Mouse (Mus musculus) cerebellum, adult 11 months (tissue): ENCODE results near the gene Dzip1.

Experiments
- DNase-seq: peaks from one replicate; pipeline ENCODE4 v3.0.0; 2022

Gene Dzip1

DNA sequence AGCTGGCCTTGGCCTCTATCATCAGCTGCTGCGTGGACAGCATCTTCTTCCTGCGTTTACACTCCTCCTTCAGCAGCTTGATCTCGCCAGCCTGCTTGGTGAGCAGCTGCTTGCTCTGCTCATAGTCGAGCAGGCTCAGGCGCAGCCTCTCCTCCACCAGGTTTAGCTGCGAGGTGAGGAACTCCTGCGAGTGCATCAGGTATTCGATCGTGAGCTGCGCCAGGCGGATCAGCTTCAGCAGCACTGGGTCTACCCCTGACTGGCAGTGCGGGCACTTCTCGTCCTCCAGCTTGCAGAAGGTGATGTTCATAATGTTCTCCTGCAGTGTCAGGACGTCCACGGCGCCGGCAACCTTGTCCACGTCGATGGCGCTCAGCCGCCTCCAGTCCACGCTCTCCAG lies 3.0 kb downstream of the Dzip1 start:
- no peak for DNase-seq

DNA sequence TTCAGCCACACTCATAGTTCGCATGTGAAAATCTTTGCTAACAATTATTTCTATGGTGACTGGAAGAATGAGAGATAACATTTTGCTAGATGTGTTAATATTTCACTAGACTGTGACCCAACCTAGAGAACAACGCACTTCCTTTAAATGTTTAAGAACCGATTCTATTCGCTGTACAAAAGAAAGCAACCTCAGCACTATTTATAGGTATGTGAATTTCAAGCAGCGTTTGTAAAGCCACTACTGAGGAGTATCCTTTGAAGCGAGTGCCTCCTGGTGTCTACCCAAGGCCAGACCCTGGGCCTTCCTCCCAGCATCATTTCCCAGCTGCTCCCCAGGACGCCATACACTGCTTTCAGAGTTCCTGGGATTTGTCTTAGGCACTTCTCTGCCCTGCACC lies 4.6 kb downstream of the Dzip1 start:
- DNase-seq: no peak

DNA sequence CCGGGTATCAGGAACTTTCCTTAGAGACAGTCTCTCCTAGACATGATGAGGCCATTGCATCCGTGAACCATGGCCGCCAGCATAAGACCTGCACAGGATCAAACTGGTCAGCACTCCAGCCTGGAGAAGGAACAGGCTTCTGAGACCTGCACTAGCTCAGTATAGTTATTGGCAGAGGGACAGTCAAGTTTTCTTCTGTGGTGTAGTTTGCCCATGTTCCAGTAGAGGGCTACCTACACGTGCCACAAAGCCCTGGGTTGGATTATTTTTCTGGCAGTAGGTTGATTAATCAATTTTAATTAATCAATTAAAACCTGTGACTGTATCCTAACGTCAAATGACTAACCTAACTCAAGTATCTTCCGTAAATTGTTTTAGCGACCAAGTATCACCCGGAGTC lies 6.2 kb downstream of the Dzip1 start:
- DNase-seq: no peak

DNA sequence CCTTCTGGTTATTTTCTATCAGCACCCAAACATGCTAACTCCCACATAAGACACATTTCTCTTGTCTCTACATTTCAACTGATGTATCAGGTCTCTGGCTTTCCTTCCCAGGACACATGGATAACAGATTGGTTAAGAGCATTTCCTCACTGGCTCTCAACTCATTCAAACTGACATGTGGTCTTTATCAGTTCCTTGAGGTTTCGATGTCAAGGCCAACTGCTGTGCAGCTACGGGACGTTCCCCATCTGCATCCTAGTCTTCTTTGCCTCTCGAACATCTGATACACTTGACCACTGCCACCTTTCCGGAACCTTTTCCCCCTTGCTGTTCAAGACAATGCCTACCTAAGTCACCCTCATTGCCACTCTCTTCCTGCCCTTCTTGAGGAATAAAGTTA lies 11.6 kb downstream of the Dzip1 start:
- DNase-seq: no peak

DNA sequence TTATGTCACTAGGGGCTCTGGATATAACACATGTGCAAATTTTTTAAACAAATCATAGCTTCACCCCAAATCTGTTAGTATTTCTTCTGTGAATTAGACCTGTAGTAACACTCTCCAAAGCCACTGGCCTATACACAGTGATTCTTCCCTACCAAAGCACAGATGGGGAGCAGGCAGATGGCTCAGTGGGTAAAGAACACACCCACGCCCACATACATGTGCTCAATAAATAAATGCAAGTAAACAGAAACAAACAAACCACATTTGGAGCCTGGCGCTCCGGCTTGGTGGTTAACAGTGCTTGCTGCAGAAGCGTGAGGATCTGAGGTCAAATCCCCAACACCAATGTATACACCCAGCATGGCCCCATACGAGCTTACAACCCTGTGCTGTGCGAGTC lies 13.7 kb downstream of the Dzip1 start:
- no peak for DNase-seq

DNA sequence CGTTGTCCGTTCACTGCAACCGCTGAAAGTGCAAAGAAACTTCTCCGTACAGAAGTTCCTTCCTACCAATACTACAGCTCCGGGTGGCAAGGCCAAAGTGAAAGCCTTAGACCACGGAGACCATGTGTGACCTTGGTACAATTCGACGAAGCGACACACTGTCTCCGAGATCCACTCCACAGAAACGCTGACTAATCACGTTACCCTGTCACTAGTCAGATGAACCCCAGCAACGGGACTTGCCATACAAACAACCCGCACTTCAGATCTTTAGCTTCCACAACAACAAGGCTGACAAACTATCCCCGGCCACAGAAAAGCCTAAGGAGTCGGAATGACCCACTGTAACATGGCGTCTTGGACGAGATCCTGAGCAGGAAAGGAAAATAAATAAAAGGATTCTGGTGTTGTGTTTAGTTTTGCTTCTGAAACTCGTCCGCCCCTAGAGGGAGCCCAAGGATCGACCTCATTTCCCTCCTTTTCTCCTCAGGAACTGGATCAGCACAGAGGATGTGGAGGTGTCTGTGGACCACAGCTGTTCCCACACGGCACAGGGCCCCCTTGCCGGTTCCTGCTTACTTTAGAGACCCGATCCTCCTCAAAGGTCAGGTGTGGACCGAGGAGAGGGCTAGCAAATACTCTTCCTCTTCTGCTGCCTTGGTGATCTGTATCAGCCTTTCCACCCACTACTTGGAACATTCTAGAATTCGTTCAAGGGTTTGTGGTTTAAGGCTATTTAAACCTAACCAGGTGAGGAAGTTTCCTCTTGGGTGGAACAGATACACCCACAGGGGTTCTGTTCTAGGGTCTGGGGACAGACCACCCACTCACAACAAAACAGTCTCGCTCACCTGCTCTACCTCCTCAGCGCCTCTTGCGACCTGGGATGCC lies 14.7 kb downstream of the Dzip1 start:
- peak; percentile 42 for DNase-seq

DNA sequence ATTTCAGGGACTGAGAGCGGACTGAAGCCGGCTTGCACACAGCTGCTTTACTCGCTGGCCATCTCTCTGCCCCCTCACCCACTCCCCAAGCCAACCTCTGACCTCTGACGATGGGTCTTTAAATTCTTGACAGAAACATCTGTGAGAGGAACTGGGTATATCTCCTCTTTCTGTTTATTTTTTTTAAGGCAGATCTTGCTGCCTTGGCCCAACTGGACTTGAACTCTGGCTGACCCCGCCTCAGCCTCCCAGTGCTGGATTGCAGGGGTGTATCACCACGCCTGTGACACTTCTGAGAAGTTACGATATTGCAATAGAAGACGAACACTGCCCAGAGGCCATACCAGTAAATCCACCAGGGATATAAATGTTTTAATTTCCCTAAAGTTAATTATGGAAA lies 15.4 kb downstream of the Dzip1 start:
- no peak for DNase-seq

DNA sequence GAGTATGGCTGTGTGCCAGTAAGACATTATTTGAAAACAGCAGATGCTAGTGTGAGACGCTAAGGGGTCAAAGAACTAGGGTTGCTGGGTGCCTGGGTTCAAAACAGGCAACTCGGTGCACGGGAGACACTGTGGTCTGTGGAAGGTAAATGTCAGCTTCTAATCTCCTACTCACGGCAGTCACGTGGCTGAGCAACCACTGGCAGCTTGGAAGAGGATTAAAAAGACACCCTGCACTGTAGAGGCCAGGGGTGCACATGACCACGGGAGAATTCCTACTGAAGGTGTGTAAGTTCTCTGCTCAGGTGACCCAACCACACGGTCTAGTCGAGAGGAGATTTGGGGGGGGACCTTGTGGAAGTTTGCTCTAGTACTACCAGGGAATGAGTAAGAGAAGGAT lies 17.7 kb downstream of the Dzip1 start:
- no peak for DNase-seq

DNA sequence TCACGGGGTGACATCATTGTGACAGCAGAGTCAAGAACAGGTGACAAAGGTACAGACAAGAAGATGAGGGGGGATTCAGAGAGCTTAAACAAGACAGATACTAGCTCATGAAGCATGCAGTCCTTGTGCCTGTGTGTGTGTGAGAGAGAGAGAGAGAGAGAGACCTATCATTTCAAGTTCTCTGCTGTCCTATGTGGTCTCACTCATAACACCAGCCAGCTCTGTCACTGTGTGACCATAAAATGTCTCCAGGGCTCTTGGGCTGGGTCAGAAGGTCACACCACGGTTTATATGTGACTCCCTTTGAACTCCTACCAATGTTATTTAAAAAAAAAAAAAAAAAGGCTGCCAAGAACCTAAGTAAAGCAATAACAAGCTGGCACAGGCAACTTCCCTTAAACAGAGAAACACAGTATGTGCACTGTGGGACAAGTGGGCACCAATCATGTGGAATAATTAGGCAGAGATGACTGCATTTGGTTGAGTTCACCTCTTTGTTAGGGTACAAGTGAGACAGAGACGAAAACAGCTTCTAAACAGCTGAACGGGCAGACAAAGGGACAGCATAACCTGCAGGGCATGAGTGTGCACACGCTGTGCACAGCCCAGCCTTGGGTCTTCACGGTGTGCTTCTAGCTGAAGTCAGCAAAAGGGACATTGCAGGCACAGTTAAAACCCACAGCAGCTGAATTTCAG lies 21.2 kb downstream of the Dzip1 start:
- DNase-seq: no peak

DNA sequence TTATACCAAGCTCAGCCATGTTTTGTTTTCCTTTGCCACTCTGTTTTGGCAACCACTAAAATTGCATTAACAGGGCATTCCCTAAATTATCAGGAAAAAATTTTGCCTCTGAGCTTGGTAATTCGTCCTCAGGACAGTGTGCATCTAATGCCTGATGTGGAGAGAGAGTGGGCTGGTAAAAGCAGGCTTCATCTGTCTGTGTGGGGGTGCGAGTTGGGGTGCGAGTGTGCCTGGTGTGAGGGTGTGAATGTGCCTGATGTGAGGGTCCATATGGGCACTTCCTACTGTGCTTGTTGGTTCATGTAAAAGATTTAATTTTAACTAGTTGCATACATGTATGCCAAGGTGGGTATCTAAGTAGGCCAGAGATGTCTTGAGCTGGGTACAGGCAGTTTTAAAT lies 21.9 kb downstream of the Dzip1 start:
- DNase-seq: no peak

DNA sequence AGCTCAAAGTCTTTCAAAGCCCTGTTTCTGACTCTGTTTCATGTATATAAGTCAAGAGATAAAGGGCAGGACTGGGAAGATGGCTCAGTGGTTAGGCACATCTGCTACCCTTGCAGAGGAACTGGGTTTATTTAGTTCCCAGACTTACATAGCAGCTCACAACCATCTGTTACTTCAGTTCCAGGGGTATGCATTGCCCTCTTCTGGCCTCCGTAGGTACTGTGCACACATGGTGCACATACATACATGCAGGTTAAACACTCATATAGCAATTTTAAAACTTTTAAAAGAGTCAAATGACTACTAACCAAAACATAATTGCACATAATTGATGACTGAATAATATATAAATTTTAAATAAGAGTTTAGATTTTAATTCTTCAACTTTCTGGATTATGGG lies 24.3 kb downstream of the Dzip1 start:
- no peak for DNase-seq

DNA sequence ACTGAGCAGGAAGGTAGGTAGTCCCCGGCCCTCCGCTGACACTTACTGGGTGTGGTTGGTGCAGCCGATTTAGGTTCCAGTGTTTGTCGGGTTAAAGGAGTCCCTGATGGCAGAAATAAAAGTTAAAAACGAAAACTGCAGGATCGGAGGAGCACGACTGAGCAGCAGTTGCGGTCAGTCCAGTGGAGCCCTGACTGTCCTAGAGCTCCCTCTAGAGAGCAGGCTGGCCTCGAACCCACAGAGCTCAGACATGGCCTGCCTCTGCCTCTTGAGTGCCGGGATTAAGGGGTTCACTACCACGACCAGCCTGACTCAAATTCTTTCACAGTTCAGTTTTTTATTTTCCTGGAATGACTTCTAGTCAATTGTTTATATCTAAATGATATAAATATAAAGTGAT lies 25.3 kb downstream of the Dzip1 start:
- DNase-seq: no peak

DNA sequence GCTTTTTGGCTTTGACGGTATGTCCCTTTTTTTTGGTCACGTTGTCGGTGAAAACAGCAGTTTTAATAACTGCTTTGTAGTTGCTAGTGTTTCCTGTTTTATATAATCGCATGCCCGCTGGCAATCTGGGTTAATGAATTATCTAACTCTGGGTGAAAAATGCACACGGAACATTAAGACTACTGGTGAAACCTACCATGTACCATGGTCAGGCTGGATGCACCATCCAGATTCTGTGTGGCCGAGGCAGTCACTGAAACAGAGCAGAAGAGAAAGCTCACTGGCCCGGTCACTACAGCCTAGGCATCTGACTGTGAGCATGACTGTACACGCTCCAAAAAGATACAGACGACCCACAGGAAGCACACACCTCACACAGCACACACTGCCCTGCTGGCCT lies 29.6 kb downstream of the Dzip1 start:
- DNase-seq: no peak

DNA sequence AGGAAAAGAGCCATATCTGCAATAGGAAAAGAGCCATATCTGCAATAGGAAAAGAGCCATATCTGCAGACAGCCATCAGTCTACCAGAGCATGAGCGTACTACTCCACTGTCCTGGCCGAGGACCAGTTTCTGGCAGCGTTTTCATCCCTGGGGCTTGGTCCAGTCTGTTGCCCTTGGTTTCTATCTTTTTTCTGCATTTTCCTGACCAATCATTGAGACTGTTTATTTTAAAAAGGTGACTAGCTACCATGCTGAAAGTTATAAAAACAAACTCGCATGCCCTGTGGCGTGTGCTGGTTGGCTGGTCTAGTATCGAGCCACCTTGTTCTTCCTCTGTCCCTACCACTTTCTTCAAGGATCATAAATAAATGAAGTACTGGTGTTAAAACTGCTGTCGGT lies 30.0 kb downstream of the Dzip1 start:
- DNase-seq: no peak

DNA sequence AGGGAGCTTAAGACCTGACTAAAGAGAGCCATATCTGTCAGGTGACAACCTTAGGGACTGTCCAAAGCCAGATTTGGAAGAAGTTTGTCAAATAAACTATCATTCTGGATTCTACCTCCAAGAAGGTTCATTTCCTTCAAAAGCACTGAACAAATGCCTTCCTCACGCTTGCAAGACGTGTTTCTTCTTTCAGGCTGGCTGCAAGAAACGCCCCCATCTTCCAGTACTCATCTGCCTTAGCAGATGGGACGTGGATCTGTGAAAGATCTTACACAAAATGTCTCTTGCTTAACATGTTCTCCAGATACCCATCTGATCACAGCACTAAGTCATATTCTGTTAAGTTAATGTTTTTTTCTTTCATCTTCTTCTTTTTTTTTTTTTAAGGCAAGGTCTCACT lies 35.2 kb downstream of the Dzip1 start:
- DNase-seq: no peak

DNA sequence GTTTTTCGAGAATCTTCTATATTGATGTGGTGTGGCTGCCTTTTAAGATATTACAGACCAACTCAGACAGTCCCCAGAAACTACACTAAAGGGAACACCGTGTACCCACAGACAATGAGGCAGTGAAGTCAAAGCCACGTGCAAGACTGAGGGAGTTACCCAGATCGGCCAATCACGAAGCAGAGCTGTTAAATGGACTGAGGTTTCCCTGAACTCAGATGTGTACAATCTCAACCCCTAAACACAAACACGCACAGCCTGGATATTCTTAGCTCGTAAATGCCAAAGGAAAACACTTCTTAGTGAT lies 41.1 kb downstream of the Dzip1 start:
- DNase-seq: no peak

DNA sequence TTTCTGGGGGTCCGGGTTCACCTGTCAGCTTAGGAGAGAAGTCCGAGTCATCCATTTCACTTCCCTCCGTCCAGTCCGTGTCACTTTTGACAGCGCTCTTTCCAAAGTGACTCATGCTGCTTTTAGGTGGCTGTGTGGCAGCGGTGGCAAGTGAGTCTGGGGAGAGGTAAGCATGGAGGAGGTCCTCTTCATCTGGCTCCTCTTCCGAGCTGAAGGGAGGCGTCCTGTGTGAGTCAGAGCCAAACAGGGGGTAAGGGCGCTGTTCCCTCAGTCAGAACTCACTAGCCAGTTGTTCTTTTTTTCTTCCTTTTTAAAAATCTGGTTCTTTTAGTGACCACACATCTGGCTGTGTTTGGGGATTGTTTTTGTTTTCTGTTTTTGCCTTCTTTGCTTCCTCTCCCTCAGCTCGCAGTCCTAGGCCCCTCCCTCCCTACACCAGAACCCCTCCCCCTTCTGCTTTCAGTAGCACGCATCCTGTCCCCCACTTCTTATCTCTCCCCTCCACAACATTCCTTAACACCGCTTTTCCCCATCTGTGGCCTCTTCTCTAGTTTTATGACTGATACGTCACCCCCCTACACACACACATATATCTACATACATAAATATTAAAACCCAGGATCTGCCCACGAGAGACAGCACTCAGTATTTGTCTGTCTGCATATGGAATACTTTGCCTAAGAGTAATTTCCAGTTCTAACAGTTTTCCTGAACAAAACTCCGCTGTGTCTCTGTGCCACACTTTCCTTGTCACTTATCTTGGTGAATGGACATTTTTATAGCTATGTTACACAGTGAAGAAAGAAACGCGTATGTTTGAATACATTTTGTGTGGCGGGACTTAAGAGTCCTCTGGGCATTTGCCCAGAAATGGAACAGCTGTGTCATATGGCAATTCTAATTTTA lies 41.7 kb downstream of the Dzip1 start:
- DNase-seq: no peak

DNA sequence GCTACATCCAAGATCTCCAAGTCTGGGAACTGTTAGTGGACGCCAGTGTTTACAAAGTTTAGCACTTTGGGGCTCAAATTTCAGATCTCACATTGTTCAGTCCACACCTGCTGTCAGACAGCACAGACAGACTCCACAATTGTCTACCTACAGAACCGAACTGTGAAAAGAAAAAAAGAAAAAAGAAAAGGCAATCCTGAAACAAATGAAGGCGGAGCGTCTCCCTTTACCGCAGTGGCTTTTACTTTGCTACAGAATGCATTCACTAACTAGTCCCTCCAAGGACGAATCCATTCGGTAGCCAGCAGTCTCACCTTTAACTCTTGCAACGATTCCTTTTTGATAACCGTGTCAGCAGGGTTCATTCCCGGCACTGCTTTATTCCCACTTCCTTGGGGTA lies 44.6 kb downstream of the Dzip1 start:
- no peak for DNase-seq

DNA sequence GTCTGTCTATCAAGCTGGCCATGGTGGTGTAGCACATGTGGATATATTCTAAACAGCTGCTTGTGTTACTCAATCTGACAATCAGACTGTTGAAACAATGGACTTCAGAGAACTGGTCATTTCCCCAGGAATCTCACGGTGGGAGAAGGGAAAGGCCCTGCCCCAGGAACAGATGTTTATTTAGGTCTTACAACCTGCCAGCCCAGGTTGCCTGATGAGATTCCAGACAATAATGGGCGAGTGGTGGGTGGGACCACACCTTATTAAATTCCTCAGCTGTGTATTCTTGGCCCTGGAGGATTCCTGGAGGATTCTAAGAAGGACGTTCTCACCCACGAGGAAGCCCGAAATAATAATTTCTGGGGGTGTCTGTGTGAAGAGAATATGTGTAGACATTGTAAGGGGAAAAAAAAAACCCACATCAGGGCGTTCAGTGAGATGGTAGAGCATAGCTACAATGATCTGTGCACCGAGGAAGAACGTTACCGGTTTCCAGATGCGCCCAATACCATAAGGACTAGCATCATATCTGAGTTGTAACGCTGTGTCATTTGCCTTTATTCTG lies 46.8 kb downstream of the Dzip1 start:
- DNase-seq: no peak

DNA sequence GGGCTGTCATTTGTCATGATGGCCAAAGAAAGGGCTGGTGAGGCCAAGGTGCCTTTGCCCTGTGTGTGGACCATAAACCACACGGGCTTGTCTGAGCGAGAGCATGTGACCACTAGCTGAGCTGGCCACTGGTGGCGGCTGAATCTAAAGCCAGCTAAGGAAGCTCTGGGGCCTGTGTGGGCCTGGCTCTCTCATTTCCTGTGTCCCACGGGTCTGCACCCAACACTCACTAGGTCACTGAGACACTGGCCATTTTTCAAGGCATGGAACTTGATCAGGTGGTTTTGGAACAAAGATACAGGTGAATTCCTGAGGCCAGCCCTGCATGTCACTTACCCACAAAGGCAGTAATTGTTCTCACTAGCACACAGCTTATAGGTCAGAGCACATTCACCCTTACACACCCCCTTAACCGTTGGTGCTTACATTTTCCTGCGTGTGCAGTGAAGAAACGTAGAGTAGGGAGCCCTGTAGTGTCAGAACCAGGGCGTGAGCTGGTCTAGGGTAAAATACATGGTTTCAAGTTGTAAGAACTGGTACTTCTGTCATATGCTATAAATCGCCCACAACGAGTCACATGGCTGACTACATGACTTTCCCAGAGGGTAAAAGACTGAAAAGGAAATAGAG lies 50.4 kb downstream of the Dzip1 start:
- DNase-seq: no peak

DNA sequence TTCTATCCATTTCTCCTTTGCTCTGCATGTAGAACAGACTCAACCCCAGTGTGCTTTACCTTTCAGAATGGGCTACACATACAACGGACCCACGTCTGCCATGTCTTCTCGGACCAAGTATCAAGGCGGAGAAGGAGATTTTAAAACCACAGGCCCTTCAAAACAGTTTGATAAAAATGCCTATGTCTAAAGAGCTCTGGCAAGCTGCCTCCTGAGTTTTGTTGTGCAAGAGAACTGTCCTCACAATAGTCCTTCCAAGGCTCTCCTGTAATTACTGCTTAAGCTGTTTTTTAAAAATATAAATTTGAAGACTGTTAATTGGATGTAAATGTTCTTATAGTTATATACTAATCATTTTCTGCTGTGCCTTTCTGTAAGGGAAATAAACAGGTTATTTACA lies 51.1 kb downstream of the Dzip1 start:
- DNase-seq: no peak

DNA sequence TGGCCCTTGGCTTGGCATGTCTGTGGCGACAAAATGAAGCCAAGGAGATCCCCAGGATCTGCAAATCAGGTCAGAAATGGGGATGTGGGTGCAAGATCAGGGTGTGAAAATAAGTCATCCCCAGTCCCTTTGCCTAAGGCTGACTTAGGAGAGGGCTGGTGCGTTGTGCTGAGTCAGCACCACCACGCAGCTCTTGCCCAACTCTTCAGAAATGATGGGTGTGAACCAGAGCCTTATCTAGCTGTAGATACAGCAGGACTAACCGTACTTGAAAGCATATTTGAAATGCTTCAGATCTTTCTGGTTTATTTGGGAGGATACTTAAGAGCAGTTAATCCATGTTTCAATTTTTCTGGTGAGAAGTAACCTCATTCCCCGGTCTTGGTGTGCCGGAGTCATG lies 55.5 kb downstream of the Dzip1 start:
- DNase-seq: no peak
